Mouse (Mus musculus) hindbrain, embryonic 11.5 days (tissue): Measurements from ENCODE around the gene Grm1. TPM values are rescaled to one million over a fixed set of nuclear protein-coding genes. Genes with fewer than 3 reads are reported as not detected.

ENCODE experiments used
- ATAC-seq: fragments of 200-750 bp; cut with Nextera tagmentation; 2 replicates; pipeline ENCODE4 v1.8.0; 2017; ENCODE audit warnings: mild to moderate bottlenecking, moderate TSS enrichment, moderate library complexity; ENCODE audit not compliant: low FRiP score
- DNase-seq: peaks from one replicate; pipeline ENCODE4 v3.0.0-alpha.2; 2015; ENCODE audit warnings: low spot score
- H3K27ac ChIP-seq: fragments of 300-500 bp; sonication (generic); 2 replicates; pipeline ENCODE4 v1.5.1; 2014; ENCODE audit warnings: mild to moderate bottlenecking, low read depth, low read length
- H3K27me3 ChIP-seq: fragments of 300-500 bp; sonication (generic); 2 replicates; pipeline ENCODE4 v1.6.1; 2014; ENCODE audit warnings: mild to moderate bottlenecking, low read length, moderate library complexity, mixed read lengths; ENCODE audit not compliant: control insufficient read depth, insufficient read depth
- H3K36me3 ChIP-seq: fragments of 300-500 bp; sonication (generic); 2 replicates; pipeline ENCODE4 v1.6.1; 2014; ENCODE audit warnings: mild to moderate bottlenecking, low read length, moderate library complexity, mixed read lengths; ENCODE audit not compliant: control insufficient read depth, insufficient read depth
- H3K4me1 ChIP-seq: fragments of 300-500 bp; sonication (generic); replicated peaks from 2 replicates; pipeline ENCODE4 v1.6.1; 2014; ENCODE audit warnings: low read length, mixed read lengths; ENCODE audit not compliant: control insufficient read depth, insufficient read depth
- H3K4me2 ChIP-seq: fragments of 300-500 bp; sonication (generic); replicated peaks from 2 replicates; pipeline ENCODE4 v1.6.1; 2014; ENCODE audit warnings: mild to moderate bottlenecking, low read depth, low read length
- H3K4me3 ChIP-seq: fragments of 300-500 bp; sonication (generic); 2 replicates; pipeline ENCODE4 v1.5.1; 2014; ENCODE audit warnings: low read depth, low read length
- H3K9ac ChIP-seq: fragments of 300-500 bp; sonication (generic); 2 replicates; pipeline ENCODE4 v1.6.1; 2014; ENCODE audit warnings: low read depth, low read length
- H3K9me3 ChIP-seq: fragments of 300-500 bp; sonication (generic); 2 replicates; pipeline ENCODE4 v1.6.1; 2016; ENCODE audit warnings: low read length; ENCODE audit not compliant: control insufficient read depth
- WGBS: fragments of 180-500 bp; shearing (Covaris S2); extraction: QIAGEN DNeasy Blood & Tissue Kit; methylation state at CpG from one replicate; pipeline ENCODE4 v1.1.7; 2014; 5-methylcytosine and 5-hydroxymethylcytosine counted together
- polyA plus RNA-seq: library from polyadenylated mRNA; unstranded; fragments of >200 nt; fragmentation: Nextera tagmentation; extraction: Ambion mirVana; gene quantifications from 2 replicates; pipeline ENCODE4 v1.2.1, GENCODE M21; 2014

Grm1 gene
- not detected in 2 replicates for polyA plus RNA-seq

DNA sequence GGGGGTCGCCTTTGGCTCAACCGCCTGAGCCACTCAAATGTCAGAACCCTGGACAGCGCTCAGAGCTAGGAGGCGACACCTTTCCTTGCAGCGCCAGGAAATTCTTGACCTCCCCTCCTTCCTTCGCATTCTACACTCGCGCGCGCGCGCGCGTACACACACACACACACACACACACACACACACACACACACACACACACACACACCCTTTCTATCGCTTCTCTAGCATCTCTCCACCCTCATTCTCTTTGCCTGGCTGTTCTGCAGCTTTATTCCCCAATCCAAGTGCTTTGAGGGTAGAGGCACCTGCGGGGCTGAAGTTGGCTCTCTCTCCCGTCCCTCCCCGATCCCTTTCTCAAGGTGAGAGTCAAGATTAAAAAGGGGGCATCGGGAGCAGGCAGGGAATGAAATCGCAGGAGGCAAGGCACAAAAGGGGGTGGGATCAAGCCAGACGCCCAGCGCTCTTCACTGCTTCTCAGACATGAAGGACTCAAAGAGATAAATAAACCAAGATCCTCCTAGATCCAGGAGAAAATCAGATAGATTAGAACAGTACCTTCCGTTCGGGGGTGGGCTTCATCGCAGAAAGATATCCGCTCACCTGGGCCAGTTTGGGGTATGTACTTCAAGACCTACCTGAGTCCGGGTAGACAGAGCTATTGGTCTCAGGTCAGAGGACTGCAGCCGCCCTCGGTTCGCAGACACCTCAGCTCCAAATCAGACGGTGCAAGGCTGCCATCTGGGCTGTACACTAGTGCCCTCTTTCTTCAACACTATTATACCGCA is at the start of gene Grm1:
TSS of gene Grm1 (minus strand) at position 746 of the 788 bp plus-strand sequence.
- H3K36me3 ChIP-seq, result no peaks in the 10 kb centered on the region
- no peak within 1 kb of the TSS for H3K27ac ChIP-seq
- ATAC-seq (peak; percentile 65), DNase-seq (peak; percentile 76)
- no peaks in the 10 kb centered on the region for H3K9me3 ChIP-seq
- H3K27me3 ChIP-seq, result peaks cover 26% of the 10 kb centered on the region
- no peak within 1 kb of the TSS for H3K9ac ChIP-seq
- H3K4me2 ChIP-seq, result peak within 1 kb of the TSS; percentile 43
- no peaks in the 10 kb centered on the region for H3K4me1 ChIP-seq
- 3% methylated on average over 32 of the region's 32 CpGs for WGBS
- peak within 1 kb of the TSS; percentile 19 for H3K4me3 ChIP-seq

- Histone ChIP-seq H3K36me3 (no peaks in the 10 kb centered on the region), H3K9ac (no peak overlapping the region), H3K9me3 (no peaks in the 10 kb centered on the region), H3K4me2 (no peak overlapping the region), H3K27ac (no peak overlapping the region), H3K27me3 (no peaks in the 10 kb centered on the region), H3K4me3 (no peak overlapping the region), H3K4me1 (no peaks in the 10 kb centered on the region)
- DNase-seq, result no peak
- no peak for ATAC-seq
- 90% methylated on average over 2 of the region's 2 CpGs for WGBS
Observed at GRCm38 (mm10) chr10:11121781-11122180, 39.6 kb upstream of the Grm1 start.

GRCm38 (mm10) chr10:11098475-11099044 is 16.4 kb upstream of the Grm1 start:
- Histone ChIP-seq H3K36me3 (no peaks in the 10 kb centered on the region), H3K9me3 (no peaks in the 10 kb centered on the region), H3K4me1 (no peaks in the 10 kb centered on the region), H3K27me3 (no peaks in the 10 kb centered on the region), H3K9ac (no peak overlapping the region), H3K4me2 (no peak overlapping the region), H3K4me3 (no peak overlapping the region), H3K27ac (no peak overlapping the region)
- DNase-seq (no peak), ATAC-seq (no peak)
- 93% methylated on average over 4 of the region's 4 CpGs for WGBS

DNA sequence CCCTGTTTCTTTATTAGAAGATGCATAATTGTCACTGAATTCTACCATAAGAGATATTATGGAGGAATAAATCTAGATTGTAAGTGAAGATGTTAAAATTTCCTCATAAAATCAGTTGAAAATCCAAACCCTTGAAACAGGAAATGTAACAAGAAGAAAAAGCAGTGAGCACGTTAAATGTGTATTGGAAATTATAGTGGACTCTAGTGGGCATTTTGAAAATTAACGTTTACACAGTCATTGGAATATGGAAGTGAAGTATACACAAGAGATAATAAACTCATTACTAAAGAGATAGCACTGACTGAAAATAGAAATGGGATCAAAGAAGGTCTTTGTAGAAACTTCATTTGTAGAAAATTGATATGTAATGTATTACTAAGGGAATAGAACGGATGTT is 4.2 kb upstream of the Grm1 start:
- Histone ChIP-seq H3K9me3 (no peaks in the 10 kb centered on the region), H3K36me3 (no peaks in the 10 kb centered on the region), H3K27me3 (peaks cover 7% of the 10 kb centered on the region), H3K4me1 (no peaks in the 10 kb centered on the region), H3K4me3 (no peak overlapping the region), H3K4me2 (no peak overlapping the region), H3K9ac (no peak overlapping the region), H3K27ac (no peak overlapping the region)
- ATAC-seq, result no peak
- DNase-seq, result no peak
- 91% methylated on average over 3 of the region's 3 CpGs for WGBS

DNA sequence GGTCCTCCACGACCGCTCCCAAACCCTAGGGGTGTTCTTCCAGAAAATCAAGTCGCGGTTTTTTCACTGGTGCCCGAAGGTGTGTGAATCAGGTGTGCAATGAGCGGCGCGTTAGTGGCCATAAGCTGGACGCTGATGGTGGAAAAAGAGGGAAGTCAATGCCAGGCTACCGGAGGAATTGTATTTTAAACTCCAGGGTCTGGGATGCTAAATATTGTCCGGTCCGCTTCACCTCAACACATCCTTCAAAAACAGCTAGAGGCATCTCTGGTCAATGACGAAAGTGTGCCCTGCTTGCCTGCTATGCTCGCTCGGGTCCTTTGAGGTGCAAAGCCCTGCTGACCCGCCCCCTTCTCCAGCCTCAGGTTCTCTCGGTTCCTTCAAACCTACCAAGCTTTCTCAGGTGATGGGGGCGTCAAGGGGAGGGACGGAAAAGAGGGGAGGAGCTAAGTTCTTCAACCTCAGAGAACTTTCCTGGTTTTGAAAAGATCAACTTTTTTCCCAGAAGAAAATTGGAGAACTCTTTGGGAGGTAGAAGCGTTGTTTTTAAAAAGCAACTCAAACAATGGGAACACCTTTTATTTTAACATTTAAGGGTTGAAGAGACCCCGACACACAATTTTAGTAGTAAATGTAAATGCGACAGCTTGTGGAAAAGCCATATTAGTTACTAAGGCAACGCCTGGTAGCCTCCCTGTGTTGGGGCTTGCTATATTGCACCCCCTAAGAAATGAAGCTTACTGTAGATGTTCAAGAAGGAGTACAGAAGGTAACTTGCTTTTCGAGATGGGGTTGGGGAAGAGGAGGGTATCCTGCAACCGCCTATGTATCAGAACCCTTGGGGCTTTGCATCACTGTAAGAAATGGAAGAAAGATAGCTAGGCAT is 1.2 kb downstream of the Grm1 start:
- Histone ChIP-seq H3K4me1 (no peaks in the 10 kb centered on the region), H3K4me2 (peak overlapping the region; percentile 43), H3K9ac (no peak overlapping the region), H3K27me3 (peaks cover 26% of the 10 kb centered on the region), H3K36me3 (no peaks in the 10 kb centered on the region), H3K4me3 (peak overlapping the region; percentile 19), H3K27ac (no peak overlapping the region), H3K9me3 (no peaks in the 10 kb centered on the region)
- DNase-seq, result peak; percentile 14
- WGBS, result 9% methylated on average over 25 of the region's 25 CpGs
- peak; percentile 3; the same call in 1 of the 2 replicates for ATAC-seq

- Histone ChIP-seq H3K27ac (no peak overlapping the region), H3K4me1 (no peaks in the 10 kb centered on the region), H3K9me3 (no peaks in the 10 kb centered on the region), H3K4me3 (peak overlapping the region; percentile 15), H3K4me2 (peak overlapping the region; percentile 39), H3K9ac (no peak overlapping the region), H3K27me3 (peaks cover 26% of the 10 kb centered on the region), H3K36me3 (no peaks in the 10 kb centered on the region)
- DNase-seq (peak; percentile 45), ATAC-seq (peak; percentile 52; the same call in 1 of the 2 replicates)
- 7% methylated on average over 33 of the region's 33 CpGs for WGBS
Observed at GRCm38 (mm10) chr10:11080013-11080724, 2.0 kb downstream of the Grm1 start.

- 82% methylated on average over 8 of the region's 8 CpGs for WGBS
- no peak for ATAC-seq
Observed at GRCm38 (mm10) chr10:11079506-11079905, 2.6 kb downstream of the Grm1 start.

DNA sequence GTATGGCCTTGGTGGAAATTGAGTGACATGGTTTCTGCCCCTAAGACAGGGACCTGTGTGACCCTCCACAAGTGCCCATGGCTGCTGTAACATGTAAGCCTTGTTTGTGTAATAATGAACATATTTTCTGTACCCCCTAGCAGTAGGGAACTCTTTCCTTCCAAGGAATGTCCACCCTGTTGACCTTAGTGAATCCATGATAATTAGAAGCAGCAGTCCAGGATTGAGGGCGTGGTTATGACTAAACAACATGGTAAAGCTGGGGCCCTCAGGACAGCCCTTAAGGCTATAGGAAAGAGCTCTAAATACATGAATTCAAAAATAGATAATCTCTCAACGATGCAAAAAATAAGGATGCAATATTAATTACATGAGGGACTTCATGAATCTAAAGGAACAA is 17.0 kb downstream of the Grm1 start:
- Histone ChIP-seq H3K27me3 (no peaks in the 10 kb centered on the region), H3K27ac (no peak overlapping the region), H3K9ac (no peak overlapping the region), H3K9me3 (no peaks in the 10 kb centered on the region), H3K4me1 (no peaks in the 10 kb centered on the region), H3K36me3 (no peaks in the 10 kb centered on the region), H3K4me2 (no peak overlapping the region), H3K4me3 (no peak overlapping the region)
- ATAC-seq (no peak), DNase-seq (no peak)
- WGBS, result 75% methylated on average over 2 of the region's 2 CpGs

More at GRCm38 (mm10) chr10:11079506-11079905, 2.6 kb downstream of the Grm1 start:
- peaks cover 26% of the 10 kb centered on the region for H3K27me3 ChIP-seq
- DNase-seq, result no peak
- H3K9me3 ChIP-seq, result no peaks in the 10 kb centered on the region
- H3K9ac ChIP-seq, result no peak overlapping the region
- no peak overlapping the region for H3K4me2 ChIP-seq
- H3K27ac ChIP-seq, result no peak overlapping the region
- H3K4me3 ChIP-seq, result no peak overlapping the region
- H3K36me3 ChIP-seq, result no peaks in the 10 kb centered on the region
- no peaks in the 10 kb centered on the region for H3K4me1 ChIP-seq
